Mouse (Mus musculus): ENCODE results near the gene Phlpp2. TPM values are rescaled to one million over a fixed set of nuclear protein-coding genes. Genes with fewer than 3 reads are reported as not detected.

The Phlpp2 gene
- polyA plus RNA-seq, 1 experiment: 8.8 TPM

GRCm38 (mm10) chr8:109941606-109942360, 73.4 kb downstream of the Phlpp2 start:
- Histone ChIP-seq H3K4me1 (ENCODE audit: control insufficient read depth, insufficient read depth, low read length) (peaks cover 16% of the 10 kb centered on the region), H3K27ac (ENCODE audit: insufficient read depth, low read length) (0 out of 2 replicates have a peak overlapping the region, but pooled peaks have one; percentile 50), H3K4me3 (ENCODE audit: insufficient read depth, low read length) (no peak overlapping the region)
- TF ChIP-seq CTCF (IDR thresholded peaks at IDR 0.05; ENCODE audit: borderline replicate concordance, insufficient read depth, low read length) (no peak), POLR2A (IDR thresholded peaks at IDR 0.05; ENCODE audit: low read depth, low read length) (no peak)

- no peak overlapping the region for H3K4me3 ChIP-seq (ENCODE audit: insufficient read depth, low read length)
- H3K27ac ChIP-seq (ENCODE audit: insufficient read depth, low read length): peak overlapping the region; percentile 60; the same call in 1 of the 2 replicates
- peaks cover 16% of the 10 kb centered on the region for H3K4me1 ChIP-seq (ENCODE audit: control insufficient read depth, insufficient read depth, low read length)
- TF ChIP-seq CTCF (IDR thresholded peaks at IDR 0.05; ENCODE audit: borderline replicate concordance, insufficient read depth, low read length) (no peak), POLR2A (IDR thresholded peaks at IDR 0.05; ENCODE audit: low read depth, low read length) (no peak)
These were observed 76.9 kb downstream of the Phlpp2 start for GRCm38 (mm10) chr8:109945153-109945632.

- peak overlapping the region; percentile 60; the same call in 1 of the 2 replicates for H3K27ac ChIP-seq (ENCODE audit: insufficient read depth, low read length)
- H3K4me3 ChIP-seq (ENCODE audit: insufficient read depth, low read length): no peak overlapping the region
- peaks cover 16% of the 10 kb centered on the region for H3K4me1 ChIP-seq (ENCODE audit: control insufficient read depth, insufficient read depth, low read length)
- TF ChIP-seq CTCF (IDR thresholded peaks at IDR 0.05; ENCODE audit: borderline replicate concordance, insufficient read depth, low read length): no peak
- no peak for TF ChIP-seq POLR2A (IDR thresholded peaks at IDR 0.05; ENCODE audit: low read depth, low read length)
These were observed 77.4 kb downstream of the Phlpp2 start for GRCm38 (mm10) chr8:109945694-109946093.

- Histone ChIP-seq H3K4me1 (ENCODE audit: control insufficient read depth, insufficient read depth, low read length) (peaks cover 16% of the 10 kb centered on the region), H3K27ac (ENCODE audit: insufficient read depth, low read length) (no peak overlapping the region), H3K4me3 (ENCODE audit: insufficient read depth, low read length) (no peak overlapping the region)
- TF ChIP-seq POLR2A (IDR thresholded peaks at IDR 0.05; ENCODE audit: low read depth, low read length) (no peak), CTCF (IDR thresholded peaks at IDR 0.05; ENCODE audit: borderline replicate concordance, insufficient read depth, low read length) (no peak)
These were observed 77.9 kb downstream of the Phlpp2 start for GRCm38 (mm10) chr8:109946272-109946671.

GRCm38 (mm10) chr8:109947447-109948284, 79.3 kb downstream of the Phlpp2 start:
- Histone ChIP-seq H3K4me1 (ENCODE audit: control insufficient read depth, insufficient read depth, low read length) (peaks cover 11% of the 10 kb centered on the region), H3K27ac (ENCODE audit: insufficient read depth, low read length) (no peak overlapping the region), H3K4me3 (ENCODE audit: insufficient read depth, low read length) (no peak overlapping the region)
- TF ChIP-seq POLR2A (IDR thresholded peaks at IDR 0.05; ENCODE audit: low read depth, low read length) (no peak), CTCF (IDR thresholded peaks at IDR 0.05; ENCODE audit: borderline replicate concordance, insufficient read depth, low read length) (peak; percentile 64; the same call in 1 of the 2 replicates)

- peaks cover 11% of the 10 kb centered on the region for H3K4me1 ChIP-seq (ENCODE audit: control insufficient read depth, insufficient read depth, low read length)
- TF ChIP-seq CTCF (IDR thresholded peaks at IDR 0.05; ENCODE audit: borderline replicate concordance, insufficient read depth, low read length) (no peak), POLR2A (IDR thresholded peaks at IDR 0.05; ENCODE audit: low read depth, low read length) (no peak)
- H3K4me3 ChIP-seq (ENCODE audit: insufficient read depth, low read length): no peak overlapping the region
- no peak overlapping the region for H3K27ac ChIP-seq (ENCODE audit: insufficient read depth, low read length)
These were observed 79.9 kb downstream of the Phlpp2 start for GRCm38 (mm10) chr8:109948285-109948564.

GRCm38 (mm10) chr8:109952171-109952570, 83.8 kb downstream of the Phlpp2 start:
- TF ChIP-seq POLR2A (IDR thresholded peaks at IDR 0.05; ENCODE audit: low read depth, low read length) (no peak), CTCF (IDR thresholded peaks at IDR 0.05; ENCODE audit: borderline replicate concordance, insufficient read depth, low read length) (no peak)
- no peaks in the 10 kb centered on the region; the same call in 1 of the 2 replicates for H3K4me1 ChIP-seq (ENCODE audit: control insufficient read depth, insufficient read depth, low read length)
- H3K27ac ChIP-seq (ENCODE audit: insufficient read depth, low read length): no peak overlapping the region

GRCm38 (mm10) chr8:109954486-109954948, 86.2 kb downstream of the Phlpp2 start:
- H3K27ac ChIP-seq (ENCODE audit: insufficient read depth, low read length): no peak overlapping the region
- TF ChIP-seq CTCF (IDR thresholded peaks at IDR 0.05; ENCODE audit: borderline replicate concordance, insufficient read depth, low read length) (no peak), POLR2A (IDR thresholded peaks at IDR 0.05; ENCODE audit: low read depth, low read length) (no peak)
- H3K4me3 ChIP-seq (ENCODE audit: insufficient read depth, low read length): no peak overlapping the region
- H3K4me1 ChIP-seq (ENCODE audit: control insufficient read depth, insufficient read depth, low read length): peaks cover 8% of the 10 kb centered on the region; the same call in 1 of the 2 replicates

More at GRCm38 (mm10) chr8:109952171-109952570, 83.8 kb downstream of the Phlpp2 start:
- H3K4me3 ChIP-seq (ENCODE audit: insufficient read depth, low read length): no peak overlapping the region

GRCm38 (mm10) chr8:109957167-109958028, 89.1 kb downstream of the Phlpp2 start:
- H3K4me3 ChIP-seq (ENCODE audit: insufficient read depth, low read length): no peak overlapping the region
- peaks cover 8% of the 10 kb centered on the region; the same call in 1 of the 2 replicates for H3K4me1 ChIP-seq (ENCODE audit: control insufficient read depth, insufficient read depth, low read length)
- H3K27ac ChIP-seq (ENCODE audit: insufficient read depth, low read length): no peak overlapping the region
- TF ChIP-seq CTCF (IDR thresholded peaks at IDR 0.05; ENCODE audit: borderline replicate concordance, insufficient read depth, low read length): no peak
- TF ChIP-seq POLR2A (IDR thresholded peaks at IDR 0.05; ENCODE audit: low read depth, low read length): no peak
